Mouse (Mus musculus) heart, postnatal 0 days (tissue): Measurements from ENCODE around the gene Pcif1.

Source experiments
- CTCF ChIP-seq: IDR thresholded peaks from 2 replicates; pipeline ENCODE4 v1.5.1; 2016; ENCODE audit warnings: antibody characterized with exemption, control low read depth, low read depth
- EP300 ChIP-seq: IDR thresholded peaks from 2 replicates; pipeline ENCODE4 v1.6.1; 2016; ENCODE audit warnings: antibody characterized with exemption, low read depth

DNA sequence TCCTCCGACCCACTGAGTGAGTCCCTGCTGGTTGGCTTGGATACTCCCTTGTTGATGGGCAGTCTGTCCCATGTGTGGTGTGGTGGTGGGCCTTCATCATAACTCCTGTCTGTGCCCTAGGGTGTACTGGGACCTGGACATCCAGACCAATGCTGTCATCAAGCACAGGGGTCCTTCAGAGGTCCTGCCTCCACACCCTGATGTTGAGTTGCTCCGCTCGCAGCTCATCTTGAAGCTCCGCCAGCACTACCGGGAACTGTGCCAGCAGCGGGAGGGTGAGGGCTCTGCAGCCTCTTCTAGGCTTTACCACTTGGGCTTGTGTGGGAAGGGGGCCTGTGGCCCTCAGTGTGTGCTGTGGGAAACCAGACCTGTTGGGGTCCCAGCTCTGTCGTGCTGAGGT, 6.7 kb downstream of the Pcif1 start:
- no peak for TF ChIP-seq CTCF
- TF ChIP-seq EP300: no peak
